Mouse (Mus musculus) brown adipose tissue, adult 24 weeks (tissue): Measurements from ENCODE around the gene Icam5. TPM values are rescaled to one million over a fixed set of nuclear protein-coding genes. Genes with fewer than 3 reads are reported as not detected.

ENCODE experiments used
- H3K27ac ChIP-seq: fragments of 200-500 bp; replicated peaks from 2 replicates; pipeline ENCODE4 v1.5.1; 2012; ENCODE audit warnings: low read depth, mild to moderate bottlenecking, low read length
- H3K4me1 ChIP-seq: fragments of 200-500 bp; 2 replicates; pipeline ENCODE4 v1.6.1; 2012; ENCODE audit warnings: low read length, mixed read lengths; ENCODE audit not compliant: control insufficient read depth, insufficient read depth, insufficient read length
- H3K4me3 ChIP-seq: fragments of 200-500 bp; 2 replicates; pipeline ENCODE4 v1.5.1; 2012; ENCODE audit warnings: low read depth, mild to moderate bottlenecking, low read length, moderate library complexity; ENCODE audit not compliant: insufficient read depth
- polyA plus RNA-seq: library from polyadenylated mRNA; stranded (reverse); fragments of >200 nt; gene quantifications from 2 replicates; pipeline ENCODE4 v1.2.4, GENCODE M21; 2012; ENCODE audit not compliant: missing spikeins, insufficient read depth, insufficient read length

The Icam5 gene
- polyA plus RNA-seq, 1 experiment, result not detected

- H3K27ac ChIP-seq, result no peak overlapping the region
- H3K4me3 ChIP-seq, result no peak overlapping the region
- H3K4me1 ChIP-seq, result peaks cover 2% of the 10 kb centered on the region; the same call in 1 of the 2 replicates
These were observed 9.6 kb upstream of the Icam5 start for GRCm38 (mm10) chr9:21022288-21022687.

- Histone ChIP-seq H3K4me3 (no peak overlapping the region), H3K27ac (no peak overlapping the region), H3K4me1 (no peaks in the 10 kb centered on the region)
These were observed 9.1 kb upstream of the Icam5 start for GRCm38 (mm10) chr9:21022726-21023125.

- Histone ChIP-seq H3K27ac (no peak overlapping the region), H3K4me3 (no peak overlapping the region), H3K4me1 (peaks cover 9% of the 10 kb centered on the region)
These were observed 6.5 kb upstream of the Icam5 start for GRCm38 (mm10) chr9:21025258-21025810.

GRCm38 (mm10) chr9:21026849-21027248, 5.0 kb upstream of the Icam5 start:
- no peak overlapping the region for H3K4me3 ChIP-seq
- peaks cover 9% of the 10 kb centered on the region for H3K4me1 ChIP-seq
- no peak overlapping the region for H3K27ac ChIP-seq

GRCm38 (mm10) chr9:21027774-21028290, 4.0 kb upstream of the Icam5 start:
- H3K27ac ChIP-seq, result no peak overlapping the region
- H3K4me3 ChIP-seq, result no peak overlapping the region
- H3K4me1 ChIP-seq, result peaks cover 9% of the 10 kb centered on the region

- H3K27ac ChIP-seq, result no peak overlapping the region
- no peak overlapping the region for H3K4me3 ChIP-seq
- H3K4me1 ChIP-seq, result peaks cover 9% of the 10 kb centered on the region
These were observed 3.2 kb upstream of the Icam5 start for GRCm38 (mm10) chr9:21028560-21029110.

- Histone ChIP-seq H3K4me3 (peak within 1 kb of the TSS; percentile 45), H3K27ac (no peak within 1 kb of the TSS), H3K4me1 (peaks cover 9% of the 10 kb centered on the region)
These were observed 2.4 kb upstream of the Icam5 start, which contains the start of gene Icam4 for GRCm38 (mm10) chr9:21029291-21030054. Gene Icam4, plus strand, starts transcription at chr9:21029373.

GRCm38 (mm10) chr9:21030055-21030600, 1.7 kb upstream of the Icam5 start:
- H3K4me1 ChIP-seq, result peaks cover 9% of the 10 kb centered on the region
- H3K27ac ChIP-seq, result no peak overlapping the region
- peak overlapping the region; percentile 43 for H3K4me3 ChIP-seq

- peaks cover 9% of the 10 kb centered on the region for H3K4me1 ChIP-seq
- 0 out of 2 replicates have a peak overlapping the region, but pooled peaks have one; percentile 16 for H3K27ac ChIP-seq
- peak overlapping the region; percentile 55 for H3K4me3 ChIP-seq
These were observed 1.1 kb upstream of the Icam5 start for GRCm38 (mm10) chr9:21030781-21031250.

GRCm38 (mm10) chr9:21031251-21031895, 500 bp upstream of the Icam5 start:
- 0 out of 2 replicates have a peak overlapping the region, but pooled peaks have one; percentile 16 for H3K27ac ChIP-seq
- H3K4me3 ChIP-seq, result peak overlapping the region; percentile 55
- H3K4me1 ChIP-seq, result peaks cover 9% of the 10 kb centered on the region

GRCm38 (mm10) chr9:21032491-21032890, 618 bp downstream of the Icam5 start:
- no peak overlapping the region for H3K27ac ChIP-seq
- H3K4me1 ChIP-seq, result peaks cover 9% of the 10 kb centered on the region
- peak overlapping the region; percentile 55 for H3K4me3 ChIP-seq

GRCm38 (mm10) chr9:21033136-21033535, 1.3 kb downstream of the Icam5 start:
- peaks cover 9% of the 10 kb centered on the region for H3K4me1 ChIP-seq
- H3K27ac ChIP-seq, result no peak overlapping the region
- H3K4me3 ChIP-seq, result peak overlapping the region; percentile 55

GRCm38 (mm10) chr9:21034481-21035085, 2.7 kb downstream of the Icam5 start:
- H3K27ac ChIP-seq, result no peak overlapping the region
- H3K4me3 ChIP-seq, result no peak overlapping the region
- peaks cover 6% of the 10 kb centered on the region for H3K4me1 ChIP-seq

GRCm38 (mm10) chr9:21035586-21035985, 3.7 kb downstream of the Icam5 start:
- Histone ChIP-seq H3K27ac (no peak overlapping the region), H3K4me1 (no peaks in the 10 kb centered on the region), H3K4me3 (no peak overlapping the region)
